Mouse (Mus musculus) retina, embryonic 14.5 days (tissue): ENCODE data around the gene Gm7075.
"Not testable (repeated sequence)": the region's sequence is repeated elsewhere in the genome, so short reads cannot be mapped to it uniquely, and the experiment has no call there.

Source experiments
- DNase-seq: peaks from one replicate; pipeline ENCODE4 v3.0.0-alpha.2; 2015; ENCODE audit warnings: low spot score

The Gm7075 gene

DNA sequence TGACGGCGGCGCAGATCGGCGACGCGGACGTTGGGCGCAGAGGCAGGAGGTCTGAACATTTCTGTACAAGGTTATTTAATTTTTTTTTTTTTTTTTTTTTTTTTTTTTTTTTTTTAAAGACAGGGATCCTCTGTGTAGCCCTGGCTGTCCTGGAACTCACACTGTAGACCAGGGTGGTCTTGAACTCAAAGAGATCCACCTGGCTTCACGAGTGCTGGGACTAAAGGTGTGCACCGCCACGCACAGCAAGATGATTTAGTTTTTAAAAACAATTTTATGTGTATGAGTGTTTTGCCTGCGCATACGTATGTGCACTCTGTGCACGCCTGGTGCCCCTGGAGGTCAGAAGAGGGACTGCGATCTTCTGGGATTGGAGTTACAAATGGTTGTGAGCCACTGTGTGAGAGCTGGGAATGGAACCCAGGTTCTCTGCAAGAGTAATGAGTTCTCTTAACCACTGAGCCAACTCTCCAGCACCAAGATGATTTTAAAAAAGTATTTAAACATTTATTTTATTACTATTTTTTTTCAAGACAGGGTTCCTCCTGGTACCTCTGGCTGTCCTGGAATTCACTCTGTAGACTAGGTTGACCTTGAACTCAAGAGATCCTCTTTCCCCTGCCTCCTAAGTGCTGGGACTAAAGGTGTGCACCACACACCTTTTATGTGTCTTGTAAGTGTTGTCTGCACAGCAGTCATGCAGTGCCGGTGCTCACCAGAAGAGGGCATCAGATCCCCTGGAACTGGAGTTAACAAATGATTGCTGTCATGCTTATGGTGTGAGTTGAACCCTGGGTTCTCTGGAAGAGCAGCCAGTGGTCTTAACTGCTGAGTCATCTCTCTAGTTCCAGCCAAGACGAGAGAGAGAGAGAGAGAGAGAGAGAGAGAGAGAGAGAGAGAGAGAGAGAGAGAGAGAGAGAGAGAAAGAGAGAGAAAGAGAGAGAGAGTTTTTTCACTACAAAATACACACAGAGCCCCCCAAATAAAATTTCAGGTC is at the start of gene Gm7075:
Gene Gm7075, minus strand, starts transcription at position 51 of the 997 bp plus-strand sequence.
- peak; percentile 48 for DNase-seq

GRCm38 (mm10) chr10:63460935-63461334 is 39.3 kb upstream of the Gm7075 start:
- no peak for DNase-seq

DNA sequence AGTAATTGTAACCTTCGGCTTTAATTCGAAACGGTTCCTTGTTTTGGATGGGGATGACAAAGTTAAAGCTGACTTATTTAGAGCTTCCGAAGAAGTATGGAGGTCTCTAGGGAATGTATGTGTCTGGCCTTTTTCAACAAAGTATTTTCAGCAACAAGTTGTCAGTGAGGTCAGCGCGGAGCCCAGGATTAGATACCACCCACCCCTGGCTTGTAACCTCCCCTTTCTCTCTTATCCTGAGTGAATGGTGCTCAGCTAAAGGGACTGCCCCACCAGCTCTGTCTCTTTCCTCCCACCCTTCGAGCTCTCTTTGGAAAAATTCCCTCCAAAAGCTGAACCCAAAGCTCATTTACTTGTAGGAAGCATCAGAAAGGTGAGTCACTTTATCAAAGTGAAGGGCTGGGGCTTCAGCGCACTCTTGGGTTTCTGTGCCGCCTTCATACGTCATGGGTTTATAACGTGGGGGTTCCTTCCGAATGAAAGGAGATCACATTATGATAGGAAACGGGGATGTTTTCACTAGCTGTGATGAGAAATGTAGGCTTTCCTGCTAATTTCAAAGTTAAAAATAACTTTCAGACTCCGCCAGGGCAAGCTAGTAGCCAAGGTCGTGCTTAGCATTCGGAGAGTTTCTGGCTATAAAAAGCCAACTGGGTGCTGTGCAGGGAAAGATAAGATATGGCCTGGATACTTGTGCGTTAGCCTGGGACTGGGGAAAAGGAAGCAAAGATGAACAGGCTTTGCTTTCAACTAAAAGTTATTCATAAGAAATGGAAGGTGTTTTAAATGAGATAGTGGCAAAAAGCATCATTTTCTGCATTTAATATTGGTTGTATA is 35.9 kb upstream of the Gm7075 start:
- no peak for DNase-seq

GRCm38 (mm10) chr10:63455110-63455878 is 33.7 kb upstream of the Gm7075 start:
- DNase-seq: peak; percentile 7

DNA sequence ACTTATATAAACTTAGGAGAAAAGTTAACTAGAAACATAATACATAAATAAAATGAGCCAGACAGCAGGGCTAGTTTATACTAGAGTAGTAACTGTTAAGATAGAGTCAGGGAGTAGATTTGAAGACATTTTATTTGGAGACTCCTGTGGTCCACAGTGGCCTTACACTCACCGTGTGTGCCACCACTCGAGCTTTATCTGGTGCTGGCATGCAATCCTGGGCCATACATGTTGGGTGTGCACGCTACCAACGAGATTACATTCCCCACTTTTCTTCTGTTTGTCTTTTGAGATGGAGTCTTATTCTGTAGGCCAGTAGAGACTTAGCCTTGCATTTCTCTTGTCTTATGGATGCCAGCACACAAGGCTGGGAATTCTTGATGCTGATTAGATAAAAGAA is 32.3 kb upstream of the Gm7075 start:
- no peak for DNase-seq

DNA sequence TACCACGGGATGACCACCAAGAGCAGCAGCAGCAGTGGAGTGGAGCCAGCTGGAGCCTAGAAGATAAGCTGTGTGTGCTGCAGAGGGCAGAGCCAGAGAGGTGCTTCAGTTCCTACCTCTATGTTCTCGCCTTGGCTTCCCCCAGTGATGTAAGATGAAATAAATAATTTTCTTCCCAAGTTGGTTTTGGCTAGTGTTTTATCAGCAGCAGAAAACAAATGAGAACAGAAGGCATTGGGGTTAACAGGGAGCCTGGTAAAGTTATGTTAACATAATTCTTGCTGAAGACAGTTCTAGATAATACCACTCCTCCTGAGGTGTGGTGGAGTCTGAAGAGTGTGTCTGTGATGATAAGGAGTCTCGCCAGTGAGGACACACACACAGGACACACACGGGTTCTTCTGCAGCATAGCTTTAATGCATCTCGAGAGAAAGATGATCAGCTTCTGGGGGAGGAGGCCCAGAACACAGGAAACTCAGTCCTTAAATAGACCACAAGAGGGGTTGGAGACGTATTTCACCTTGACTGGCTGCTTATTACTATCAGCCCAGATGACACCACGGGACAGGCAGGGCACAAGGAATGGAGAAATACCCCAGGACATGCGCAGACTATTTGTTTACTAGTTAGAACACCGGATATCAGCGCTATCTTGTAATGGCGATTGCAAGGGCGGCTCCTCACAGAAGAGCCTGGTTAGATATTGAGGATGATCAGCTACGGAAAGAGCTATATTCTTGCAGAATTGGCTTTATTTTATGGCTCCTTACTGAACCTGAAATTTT is 23.2 kb upstream of the Gm7075 start:
- DNase-seq: not testable (repeated sequence)

- DNase-seq: no peak
Measured at GRCm38 (mm10) chr10:63439694-63440228, 18.2 kb upstream of the Gm7075 start.

- no peak for DNase-seq
Measured at GRCm38 (mm10) chr10:63438736-63439262, 17.2 kb upstream of the Gm7075 start.

GRCm38 (mm10) chr10:63432887-63433286 is 11.3 kb upstream of the Gm7075 start:
- no peak for DNase-seq

GRCm38 (mm10) chr10:63432099-63432498 is 10.5 kb upstream of the Gm7075 start:
- no peak for DNase-seq

DNA sequence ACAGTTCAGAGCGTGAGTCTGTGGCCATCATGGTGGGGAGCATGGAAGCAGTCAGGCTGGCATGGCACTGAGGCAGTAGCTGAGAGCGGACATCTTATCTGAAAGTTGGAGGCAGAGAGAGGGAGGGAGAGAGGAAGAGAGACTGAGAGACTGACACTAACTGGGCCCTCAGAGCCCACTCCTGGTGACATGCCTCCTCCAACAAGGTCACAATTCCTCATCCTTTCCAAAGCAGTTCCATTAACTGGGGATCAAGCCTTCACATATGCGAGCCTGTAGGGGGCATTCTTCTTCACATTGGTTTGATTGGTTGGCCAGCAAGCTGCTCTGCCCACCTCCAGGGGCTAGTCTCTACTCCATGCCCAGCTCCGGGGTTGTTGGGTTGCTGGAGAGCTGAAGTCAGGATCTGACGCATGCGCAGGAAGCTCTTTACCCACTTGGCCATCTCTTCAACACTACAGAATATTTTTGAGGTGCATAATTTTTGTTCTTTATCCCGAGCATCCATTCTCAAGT is 9.7 kb upstream of the Gm7075 start:
- no peak for DNase-seq

GRCm38 (mm10) chr10:63429785-63430305 is 8.3 kb upstream of the Gm7075 start, which contains the start of gene Ctnna3:
Gene Ctnna3, plus strand, starts transcription at chr10:63430098.
- DNase-seq: peak; percentile 90

GRCm38 (mm10) chr10:63429380-63429779 is 7.8 kb upstream of the Gm7075 start:
- DNase-seq: peak; percentile 99

DNA sequence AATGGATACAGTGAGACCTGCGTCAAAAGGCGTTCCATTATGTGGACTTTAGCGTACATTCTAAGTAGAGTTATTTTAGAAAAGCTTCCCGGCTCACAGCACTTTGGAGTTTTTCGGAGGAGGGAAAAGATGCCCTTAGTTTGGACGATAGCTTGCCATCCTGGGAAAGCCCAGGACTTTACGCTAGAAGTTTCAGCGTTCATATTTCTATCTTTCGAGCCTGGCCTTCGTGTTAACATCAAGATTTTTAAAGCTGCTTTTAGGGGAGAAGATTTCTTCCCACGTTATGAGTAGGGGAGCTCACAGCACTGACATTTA is 7.4 kb upstream of the Gm7075 start:
- no peak for DNase-seq

DNA sequence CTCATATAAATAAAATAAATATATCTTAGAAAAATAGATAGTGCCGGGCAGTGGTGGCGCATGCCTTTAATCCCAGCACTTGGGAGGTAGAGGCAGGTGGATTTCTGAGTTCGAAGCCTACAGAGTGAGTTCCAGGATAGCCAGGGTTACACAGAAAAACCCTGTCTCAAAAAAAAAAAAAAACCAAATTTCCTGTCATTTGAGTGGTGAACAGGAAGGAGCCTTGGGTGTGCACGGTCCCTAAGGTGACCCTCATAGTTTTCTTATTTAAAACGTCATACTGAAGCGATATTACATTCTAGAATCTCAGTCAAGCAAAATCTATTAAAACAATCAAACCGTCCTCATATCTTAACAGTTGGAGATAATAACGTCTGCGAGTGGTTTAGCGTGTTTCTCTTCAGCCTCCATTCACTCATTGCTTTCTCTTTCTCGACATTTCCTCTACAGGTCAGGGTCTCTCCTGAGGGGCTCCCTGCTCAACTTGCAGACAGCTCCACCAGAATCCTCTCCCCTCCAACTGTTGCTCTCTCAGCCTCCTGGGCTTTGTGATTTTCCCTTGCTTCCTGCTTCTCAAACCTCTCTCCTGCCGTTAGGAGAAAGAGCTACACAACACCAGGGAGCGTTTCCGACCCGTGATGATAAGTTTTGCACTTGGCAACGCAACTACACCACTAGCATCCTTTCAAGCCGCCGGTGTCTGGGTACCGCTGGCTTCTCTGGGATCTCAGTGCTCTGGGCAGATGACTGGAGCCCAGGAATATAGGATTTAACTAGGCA is 6.8 kb upstream of the Gm7075 start:
- peak; percentile 60 for DNase-seq

DNA sequence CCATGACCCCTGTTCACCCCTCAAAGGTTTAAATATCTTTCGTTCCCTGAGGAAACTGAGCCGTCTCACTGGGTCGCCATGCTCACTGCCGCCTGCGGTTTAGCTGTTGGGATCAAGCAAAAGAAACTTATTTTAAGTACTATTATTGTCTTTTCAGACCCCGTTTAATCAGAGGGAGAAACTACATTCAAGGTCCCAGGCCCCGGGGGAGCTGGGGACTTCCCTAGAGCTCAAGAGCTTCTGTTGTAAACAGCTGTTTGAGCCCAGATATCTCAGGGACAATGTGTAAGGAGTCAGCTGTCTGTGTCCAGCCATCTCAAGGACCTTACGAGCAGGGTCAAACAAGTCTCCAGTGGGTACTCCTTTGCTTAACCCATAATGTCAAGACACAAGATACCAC is 5.6 kb upstream of the Gm7075 start:
- DNase-seq: no peak

DNA sequence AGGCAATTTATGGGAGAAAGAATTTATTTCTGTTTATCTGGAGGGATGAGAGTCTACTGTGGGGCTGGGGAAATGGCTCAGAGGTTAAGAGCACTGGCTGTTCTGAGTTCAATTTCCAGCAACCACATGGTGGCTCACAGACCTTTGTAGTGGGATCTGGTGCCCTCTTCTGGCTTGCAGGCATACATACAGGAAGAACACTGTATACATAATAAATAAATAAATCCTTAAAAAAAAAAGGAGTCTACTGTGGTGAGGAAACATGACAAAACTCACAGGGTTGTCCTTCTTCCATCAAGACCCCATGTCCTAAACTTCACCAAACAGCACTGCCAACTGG is 2.9 kb upstream of the Gm7075 start:
- DNase-seq: peak; percentile 41

- DNase-seq: no peak
Measured at GRCm38 (mm10) chr10:63423591-63424474, 2.2 kb upstream of the Gm7075 start.

GRCm38 (mm10) chr10:63422736-63422992 is 1.1 kb upstream of the Gm7075 start:
- DNase-seq: peak; percentile 39
